Mouse (Mus musculus): ENCODE measurements around the gene 2210011C24Rik. TPM values are rescaled to one million over a fixed set of nuclear protein-coding genes. Genes with fewer than 3 reads are reported as not detected.

The 2210011C24Rik gene
- polyA plus RNA-seq, 1 experiment from 2014 or later, result 21.0 TPM

GRCm38 (mm10) chr8:83999057-83999705 lies 12.8 kb downstream of the 2210011C24Rik start:
- Histone ChIP-seq H3K4me3 (replicated peaks; ENCODE audit: low read depth, low read length) (peak overlapping the region; percentile 61), H3K9me3 (replicated peaks; ENCODE audit: low read length) (no peaks in the 10 kb centered on the region), H3K4me2 (ENCODE audit: low read length) (peak overlapping the region; percentile 90), H3K36me3 (ENCODE audit: insufficient read depth, low read length) (0 out of 2 replicates have a peak, but pooled peaks cover 8% of the 10 kb centered on the region), H3K9ac (ENCODE audit: low read depth, low read length) (peak overlapping the region; percentile 76; the same call in 1 of the 2 replicates), H3K27ac (no peak overlapping the region), H3K27me3 (ENCODE audit: insufficient read depth, low read length) (no peaks in the 10 kb centered on the region), H3K4me1 (replicated peaks; ENCODE audit: insufficient read depth, low read length) (peaks cover 18% of the 10 kb centered on the region)
- TF ChIP-seq CTCF (IDR thresholded peaks at IDR 0.05; ENCODE audit: low read depth), result no peak
- 60% methylated on average over 16 of the region's 16 CpGs for WGBS
- ATAC-seq (replicated peaks; ENCODE audit: low FRiP score, low read depth), result no peak
- no peak for DNase-seq (ENCODE audit: low spot score)

- Histone ChIP-seq H3K9ac (ENCODE audit: low read depth, low read length) (peak overlapping the region; percentile 76), H3K27ac (peak overlapping the region; percentile 94), H3K4me2 (ENCODE audit: low read length) (peak overlapping the region; percentile 90), H3K27me3 (ENCODE audit: insufficient read depth, low read length) (no peaks in the 10 kb centered on the region), H3K36me3 (ENCODE audit: insufficient read depth, low read length) (0 out of 2 replicates have a peak, but pooled peaks cover 8% of the 10 kb centered on the region), H3K9me3 (replicated peaks; ENCODE audit: low read length) (no peaks in the 10 kb centered on the region), H3K4me1 (replicated peaks; ENCODE audit: insufficient read depth, low read length) (peaks cover 14% of the 10 kb centered on the region), H3K4me3 (replicated peaks; ENCODE audit: low read depth, low read length) (peak overlapping the region; percentile 61)
- peak; percentile 60 for TF ChIP-seq CTCF (IDR thresholded peaks at IDR 0.05; ENCODE audit: low read depth)
- WGBS, result 1% methylated on average over 62 of the region's 92 CpGs
- ATAC-seq (replicated peaks; ENCODE audit: low FRiP score, low read depth) (peak; percentile 9; the same call in 1 of the 2 replicates), DNase-seq (ENCODE audit: low spot score) (peak; percentile 80)
Observed at GRCm38 (mm10) chr8:83998231-83999056, 13.5 kb downstream of the 2210011C24Rik start.

GRCm38 (mm10) chr8:83997511-83998141 lies 14.3 kb downstream of the 2210011C24Rik start, which contains the start of gene Samd1:
Samd1 (plus strand) TSS chr8:83997672.
- ATAC-seq (replicated peaks; ENCODE audit: low FRiP score, low read depth), result 0 out of 2 replicates have a peak, but pooled peaks have one; percentile 11
- Histone ChIP-seq H3K27me3 (ENCODE audit: insufficient read depth, low read length) (no peaks in the 10 kb centered on the region), H3K27ac (peak within 1 kb of the TSS; percentile 94), H3K4me1 (replicated peaks; ENCODE audit: insufficient read depth, low read length) (peaks cover 14% of the 10 kb centered on the region), H3K4me3 (replicated peaks; ENCODE audit: low read depth, low read length) (peak within 1 kb of the TSS; percentile 75), H3K4me2 (ENCODE audit: low read length) (peak within 1 kb of the TSS; percentile 90), H3K9ac (ENCODE audit: low read depth, low read length) (peak within 1 kb of the TSS; percentile 76), H3K9me3 (replicated peaks; ENCODE audit: low read length) (no peaks in the 10 kb centered on the region), H3K36me3 (ENCODE audit: insufficient read depth, low read length) (0 out of 2 replicates have a peak, but pooled peaks cover 8% of the 10 kb centered on the region)
- under 1% methylated on average over 50 of the region's 112 CpGs for WGBS
- DNase-seq (ENCODE audit: low spot score), result no peak
- TF ChIP-seq CTCF (IDR thresholded peaks at IDR 0.05; ENCODE audit: low read depth), result no peak

GRCm38 (mm10) chr8:83996567-83997505 lies 15.1 kb downstream of the 2210011C24Rik start:
- H3K9ac ChIP-seq (ENCODE audit: low read depth, low read length), result peak overlapping the region; percentile 76
- H3K4me3 ChIP-seq (replicated peaks; ENCODE audit: low read depth, low read length), result peak overlapping the region; percentile 75
- H3K4me1 ChIP-seq (replicated peaks; ENCODE audit: insufficient read depth, low read length), result peaks cover 14% of the 10 kb centered on the region
- H3K27me3 ChIP-seq (ENCODE audit: insufficient read depth, low read length), result no peaks in the 10 kb centered on the region
- peak; percentile 78 for ATAC-seq (replicated peaks; ENCODE audit: low FRiP score, low read depth)
- DNase-seq (ENCODE audit: low spot score), result peak; percentile 90
- no peaks in the 10 kb centered on the region for H3K9me3 ChIP-seq (replicated peaks; ENCODE audit: low read length)
- under 1% methylated on average over 61 of the region's 103 CpGs for WGBS
- no peak for TF ChIP-seq CTCF (IDR thresholded peaks at IDR 0.05; ENCODE audit: low read depth)
- peak overlapping the region; percentile 90 for H3K4me2 ChIP-seq (ENCODE audit: low read length)
- H3K27ac ChIP-seq, result peak overlapping the region; percentile 94
- peaks cover 9% of the 10 kb centered on the region; the same call in 1 of the 2 replicates for H3K36me3 ChIP-seq (ENCODE audit: insufficient read depth, low read length)

- Histone ChIP-seq H3K27me3 (ENCODE audit: insufficient read depth, low read length) (no peaks in the 10 kb centered on the region), H3K36me3 (ENCODE audit: insufficient read depth, low read length) (peaks cover 10% of the 10 kb centered on the region; the same call in 1 of the 2 replicates), H3K9me3 (replicated peaks; ENCODE audit: low read length) (no peaks in the 10 kb centered on the region), H3K4me3 (replicated peaks; ENCODE audit: low read depth, low read length) (peak overlapping the region; percentile 75; the same call in 1 of the 2 replicates), H3K4me2 (ENCODE audit: low read length) (peak overlapping the region; percentile 90), H3K4me1 (replicated peaks; ENCODE audit: insufficient read depth, low read length) (peaks cover 14% of the 10 kb centered on the region), H3K27ac (no peak overlapping the region), H3K9ac (ENCODE audit: low read depth, low read length) (no peak overlapping the region)
- no peak for ATAC-seq (replicated peaks; ENCODE audit: low FRiP score, low read depth)
- TF ChIP-seq CTCF (IDR thresholded peaks at IDR 0.05; ENCODE audit: low read depth), result no peak
- 19% methylated on average over 12 of the region's 12 CpGs for WGBS
- DNase-seq (ENCODE audit: low spot score), result no peak
Observed at GRCm38 (mm10) chr8:83995973-83996372, 16.0 kb downstream of the 2210011C24Rik start.
